36 mouse cellular contexts compared by ENCODE assay signal in genomic region chr1:78507137-78507536, GRCm38 (mm10). TPM values are rescaled to one million over a fixed set of nuclear protein-coding genes. Genes with fewer than 3 reads are reported as not detected.
"Had no signal": no experiment of that assay in that cellular context is flagged by ENCODE, and none has a peak within 500 bp of the region (broad histone marks: within the 10 kb centered on the region; RNA-seq: fewer than 3 reads in every experiment).

No protein-coding gene starts in this region.

- H3K9ac ChIP-seq: forebrain, postnatal 0 days; heart, embryonic 12.5 days; hindbrain, embryonic 12.5 days; hindbrain, embryonic 14.5 days; limb, embryonic 13.5 days; limb, embryonic 15.5 days; liver, embryonic 12.5 days had no signal

- H3K36me3 ChIP-seq: heart, embryonic 12.5 days; hindbrain, embryonic 10.5 days; hindbrain, embryonic 12.5 days; limb, embryonic 13.5 days; limb, embryonic 15.5 days; liver, embryonic 12.5 days had no signal

- H3K9me3 ChIP-seq: hindbrain, embryonic 10.5 days; hindbrain, embryonic 12.5 days; limb, embryonic 15.5 days; liver, embryonic 12.5 days had no signal

- DNase-seq: forebrain, postnatal 0 days; gastrocnemius, postnatal 25 days; heart, adult 2 months; heart, postnatal 10 days; heart, postnatal 4 days; kidney, adult 18-20 months; kidney, adult 8-10 months; kidney, postnatal 10 days; kidney, postnatal 25 days; kidney, postnatal 4 days; layer of hippocampus, adult 9-11 months; layer of hippocampus, postnatal 36 days; left cerebral cortex, postnatal 4 days had no signal

- H3K4me3 ChIP-seq: heart, adult 2 months; heart, embryonic 12.5 days; hindbrain, embryonic 10.5 days; hindbrain, embryonic 12.5 days; limb, embryonic 13.5 days; limb, embryonic 15.5 days; liver, embryonic 12.5 days had no signal

- H3K4me2 ChIP-seq: heart, embryonic 12.5 days; hindbrain, embryonic 12.5 days; hindbrain, embryonic 14.5 days; limb, embryonic 13.5 days; limb, embryonic 15.5 days; liver, embryonic 12.5 days had no signal

- ATAC-seq: forebrain, postnatal 0 days; hindbrain, embryonic 16.5 days; inflammation-experienced regulatory T-cells, adult 6 months; liver, embryonic 12.5 days had no signal

- H3K4me1 ChIP-seq: heart, embryonic 12.5 days; hindbrain, embryonic 12.5 days; liver, embryonic 12.5 days had no signal

- H3K27ac ChIP-seq: heart, adult 2 months; hindbrain, embryonic 10.5 days; hindbrain, embryonic 12.5 days; hindbrain, embryonic 14.5 days; limb, embryonic 13.5 days; limb, embryonic 15.5 days; liver, embryonic 12.5 days had no signal

RNA-seq across cellular contexts. Expression of gene Mogat1, which starts 3.7 kb away (rescaled TPM):
- total RNA-seq: gastrocnemius, adult 18-20 months; gastrocnemius, postnatal 4 days; granulocyte monocyte progenitor cell, adult 5-6 weeks; heart, adult 2 months; heart, postnatal 25 days; heart, postnatal 4 days; layer of hippocampus, postnatal 14 days; layer of hippocampus, postnatal 36 days; left cerebral cortex, adult 18-20 months; left cerebral cortex, adult 8-10 months; left cerebral cortex, postnatal 10 days; left cerebral cortex, postnatal 25 days; left cerebral cortex, postnatal 4 days had no signal
- polyA plus RNA-seq: heart, embryonic 12.5 days; heart, embryonic 14.5 days; hindbrain, embryonic 10.5 days; hindbrain, embryonic 12.5 days; inflammation-experienced regulatory T-cells, adult 6 months; kidney, embryonic 14.5 days; limb, embryonic 11.5 days; limb, embryonic 13.5 days; liver, embryonic 12.5 days had no signal

RNA-seq across cellular contexts. Expression of gene BC035947, which starts 4.8 kb away (rescaled TPM):
- total RNA-seq: gastrocnemius, adult 18-20 months; gastrocnemius, postnatal 25 days; gastrocnemius, postnatal 4 days; granulocyte monocyte progenitor cell, adult 5-6 weeks; heart, adult 2 months; heart, postnatal 10 days; heart, postnatal 4 days; liver, adult 2 months had no signal
- polyA plus RNA-seq: heart, embryonic 14.5 days; heart, embryonic 16.5 days; inflammation-experienced regulatory T-cells, adult 6 months; liver, adult 2 months; liver, embryonic 12.5 days had no signal
